Mouse (Mus musculus): ENCODE measurements around the gene Fry.

Fry gene

DNA sequence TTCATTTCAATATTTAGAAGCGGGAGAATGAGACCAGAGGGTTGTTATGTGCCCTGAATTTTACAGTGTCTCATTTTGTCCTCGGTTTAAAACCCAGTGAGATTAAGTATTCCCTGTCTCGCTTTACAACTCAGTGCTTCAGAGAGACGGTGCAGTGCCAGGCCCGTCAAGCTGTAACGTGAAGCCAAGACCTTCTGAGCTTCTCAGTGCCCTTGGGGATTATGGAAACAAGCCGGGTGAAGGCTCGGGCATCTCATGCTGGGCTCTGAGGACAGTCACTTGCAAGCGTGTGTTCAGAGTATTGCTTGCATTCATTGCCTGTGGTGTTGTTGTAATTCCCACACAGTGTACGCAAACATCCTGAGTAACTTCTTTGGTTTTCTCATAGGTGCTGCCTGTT lies 218.0 kb downstream of the Fry start:
- no peak for DNase-seq (ENCODE audit: low spot score in 2 of 2)

DNA sequence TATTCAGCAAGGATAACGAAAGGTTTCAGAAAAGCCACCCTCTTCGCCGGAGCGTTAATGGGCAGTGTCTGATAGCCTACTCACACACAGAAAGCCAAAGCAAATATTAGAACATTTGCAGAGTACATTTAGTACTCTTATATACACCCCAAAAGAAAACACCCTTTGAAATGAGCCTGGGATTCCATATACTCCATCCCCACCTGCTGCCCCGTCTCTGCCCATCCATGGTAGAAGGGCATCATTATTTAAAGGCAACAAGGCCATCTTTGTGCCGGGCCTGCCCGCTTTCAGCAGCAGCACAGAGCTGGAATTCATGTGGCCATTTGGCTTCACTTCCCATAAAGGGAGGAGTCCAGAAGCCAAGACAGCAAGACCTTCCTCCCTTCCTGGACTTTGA lies 219.3 kb downstream of the Fry start:
- no peak for DNase-seq (ENCODE audit: low spot score in 2 of 2)

DNA sequence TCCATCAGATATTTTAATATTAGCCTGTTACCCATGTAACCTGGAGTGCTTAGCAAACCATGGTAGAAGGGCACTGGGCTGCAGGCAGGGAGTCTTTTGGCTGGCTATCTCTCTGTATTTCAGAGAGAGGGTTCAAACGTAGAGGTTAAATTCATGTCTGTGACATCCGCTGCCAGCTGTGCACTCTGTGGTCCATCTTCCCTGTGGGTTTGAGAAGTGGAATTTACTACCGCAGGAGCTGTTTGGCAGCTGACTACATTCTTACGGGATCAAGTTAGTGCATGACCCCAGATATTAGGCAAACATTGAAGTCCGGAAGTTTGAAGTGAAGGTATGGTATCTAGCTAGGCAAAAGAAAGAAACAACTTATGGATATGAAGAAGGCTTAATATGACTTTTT lies 222.5 kb downstream of the Fry start:
- no peak for DNase-seq (ENCODE audit: low spot score in 2 of 2)

DNA sequence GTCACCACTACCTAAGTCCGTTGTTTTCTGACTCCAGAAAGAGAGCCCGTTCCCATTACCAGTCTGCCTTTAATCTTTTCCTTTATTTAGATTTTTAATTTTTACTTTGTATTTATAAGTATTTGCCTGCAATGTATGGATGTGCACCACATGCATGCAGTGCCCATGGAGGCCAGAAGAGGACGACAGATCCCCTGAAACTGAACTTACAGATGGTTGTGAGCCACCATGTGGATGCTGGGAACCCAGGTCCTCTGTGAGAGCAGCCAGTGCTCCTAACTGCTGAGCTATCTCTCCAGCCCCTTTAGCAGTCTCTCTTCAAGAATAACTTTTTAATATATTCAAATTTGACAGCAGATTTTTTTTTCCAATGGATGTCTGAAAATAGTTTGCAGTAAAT lies 223.7 kb downstream of the Fry start:
- DNase-seq (ENCODE audit: low spot score in 2 of 2) = no peak

DNA sequence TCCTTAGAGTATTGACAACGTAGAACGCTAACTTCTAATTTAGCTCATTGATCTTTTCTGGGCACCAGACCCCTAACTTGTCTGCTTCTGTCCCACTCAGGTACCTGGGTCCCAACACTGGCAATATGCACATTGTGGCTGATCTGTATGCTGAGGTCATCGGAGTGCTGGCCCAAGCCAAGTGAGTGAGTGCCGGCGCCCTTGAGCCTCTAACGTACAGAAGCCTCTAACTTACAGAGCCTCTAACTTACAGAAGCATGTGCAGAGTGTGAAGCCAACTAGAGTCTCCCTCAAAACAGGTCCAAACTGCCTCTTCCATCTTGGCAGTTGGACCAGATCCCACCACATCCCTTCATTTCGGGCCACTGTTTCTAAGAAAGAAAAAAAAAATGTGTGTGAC lies 227.5 kb downstream of the Fry start:
- no peak for DNase-seq (ENCODE audit: low spot score in 2 of 2)

DNA sequence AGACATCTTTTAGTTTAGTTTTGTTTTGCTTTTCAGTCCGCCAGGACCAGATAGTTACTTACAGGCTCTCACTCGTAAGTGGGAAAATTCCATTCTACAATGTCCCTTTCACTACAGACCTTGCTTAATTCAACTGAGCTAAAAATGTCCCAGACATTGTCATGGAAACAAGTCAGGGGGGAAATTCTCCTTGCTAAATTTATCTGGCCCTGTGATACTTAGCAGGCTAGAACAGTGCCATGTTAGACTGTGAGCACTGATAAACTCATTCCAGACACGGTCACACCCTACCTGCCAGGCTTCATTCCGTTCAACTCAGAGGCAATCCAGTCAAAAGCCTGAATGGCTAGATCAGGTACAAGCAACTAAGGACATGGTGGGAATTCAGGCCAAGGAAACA lies 227.9 kb downstream of the Fry start:
- DNase-seq (ENCODE audit: low spot score in 2 of 2) = no peak

DNA sequence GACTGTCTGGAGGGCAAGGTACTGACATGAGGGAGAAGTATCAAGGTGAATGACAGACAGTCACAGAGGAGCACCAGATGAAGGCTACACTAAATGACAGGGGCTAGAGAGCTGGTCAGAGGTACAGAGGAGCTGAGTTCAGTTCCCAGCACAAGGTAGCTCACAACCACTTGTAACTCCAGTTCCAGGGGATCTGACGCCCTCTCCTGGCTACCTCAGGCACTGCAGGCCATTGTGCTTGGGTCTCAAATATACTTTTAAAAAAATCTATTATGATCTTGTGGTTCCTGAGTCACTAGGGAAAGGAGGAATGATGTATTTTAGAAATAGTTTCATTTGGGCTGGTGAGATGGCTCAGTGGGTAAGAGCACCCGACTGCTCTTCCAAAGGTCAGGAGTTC lies 229.4 kb downstream of the Fry start:
- no peak for DNase-seq (ENCODE audit: low spot score in 2 of 2)

DNA sequence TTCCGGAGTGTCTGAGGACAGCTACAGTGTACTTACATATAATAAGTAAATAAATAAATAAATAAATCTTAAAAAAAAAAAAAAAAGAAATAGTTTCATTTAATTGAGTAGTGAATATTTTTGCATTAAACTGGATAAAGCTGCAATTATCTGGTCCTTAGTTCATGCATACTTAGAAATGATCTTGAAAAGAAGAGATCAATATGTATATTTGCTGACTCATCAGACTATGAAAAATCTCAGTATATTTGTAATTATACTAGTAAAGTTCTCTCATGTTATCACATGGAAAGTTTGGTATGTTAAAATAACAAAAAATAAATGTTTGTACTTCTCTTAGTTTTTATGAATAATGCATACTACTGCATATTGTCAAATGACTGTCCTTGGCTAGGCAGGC lies 229.9 kb downstream of the Fry start:
- no peak for DNase-seq (ENCODE audit: low spot score in 2 of 2)

DNA sequence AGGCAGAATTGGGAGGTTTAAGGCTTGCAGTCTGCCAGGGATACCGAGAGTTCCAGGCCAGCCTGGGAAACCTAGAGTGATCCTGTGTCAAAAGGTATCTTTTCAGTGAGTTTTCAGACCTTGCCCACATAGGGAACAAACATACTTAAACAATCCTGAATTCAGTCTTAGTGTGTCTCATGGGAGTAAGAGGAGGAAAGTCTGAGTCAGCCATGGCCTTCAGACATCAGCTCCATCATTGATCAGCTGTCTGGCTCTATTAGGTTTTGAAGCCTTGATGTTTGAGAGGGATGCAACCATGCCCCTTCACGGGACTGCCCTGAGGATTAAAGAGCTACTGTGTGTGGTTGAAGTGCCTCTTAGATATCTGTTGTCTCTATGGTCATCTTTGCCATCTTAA lies 232.7 kb downstream of the Fry start:
- DNase-seq (ENCODE audit: low spot score in 2 of 2) = no peak

DNA sequence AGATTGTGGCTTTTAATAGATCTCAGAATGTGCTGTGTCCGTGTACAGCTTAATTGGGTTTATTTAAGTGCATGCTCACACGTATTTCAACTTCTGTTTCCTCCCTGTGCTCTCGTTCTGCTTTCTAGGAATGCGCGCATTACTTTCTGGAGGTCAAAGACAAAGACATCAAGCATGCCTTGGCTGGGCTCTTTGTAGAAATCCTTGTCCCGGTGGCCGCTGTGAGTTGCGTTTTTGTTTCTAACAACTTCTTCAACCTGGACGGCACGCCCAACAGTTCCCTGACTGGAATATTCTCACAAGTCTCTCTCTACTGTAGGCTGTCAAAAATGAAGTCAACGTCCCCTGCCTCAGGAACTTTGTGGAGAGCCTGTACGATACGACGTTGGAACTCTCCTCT lies 240.2 kb downstream of the Fry start:
- DNase-seq (ENCODE audit: low spot score in 2 of 2) = no peak

DNA sequence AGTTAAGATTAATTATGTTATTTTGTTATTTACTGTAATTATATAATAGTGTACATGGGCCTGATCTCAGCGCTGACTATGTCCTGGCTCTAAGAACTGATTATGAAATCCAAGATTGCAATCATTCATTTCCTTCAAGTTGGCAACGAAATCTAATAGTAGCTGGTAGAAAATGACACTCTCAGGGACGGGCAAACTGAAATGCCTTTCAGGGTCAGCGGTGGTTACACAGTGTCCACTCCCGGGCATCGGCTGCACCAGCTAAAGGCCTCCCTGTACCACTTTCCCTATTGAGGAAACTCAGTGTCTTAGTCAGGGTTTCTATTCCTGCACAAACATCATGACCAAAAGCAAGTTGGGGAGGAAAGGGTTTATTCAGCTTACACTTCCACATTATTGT lies 243.8 kb downstream of the Fry start:
- no peak for DNase-seq (ENCODE audit: low spot score in 2 of 2)

DNA sequence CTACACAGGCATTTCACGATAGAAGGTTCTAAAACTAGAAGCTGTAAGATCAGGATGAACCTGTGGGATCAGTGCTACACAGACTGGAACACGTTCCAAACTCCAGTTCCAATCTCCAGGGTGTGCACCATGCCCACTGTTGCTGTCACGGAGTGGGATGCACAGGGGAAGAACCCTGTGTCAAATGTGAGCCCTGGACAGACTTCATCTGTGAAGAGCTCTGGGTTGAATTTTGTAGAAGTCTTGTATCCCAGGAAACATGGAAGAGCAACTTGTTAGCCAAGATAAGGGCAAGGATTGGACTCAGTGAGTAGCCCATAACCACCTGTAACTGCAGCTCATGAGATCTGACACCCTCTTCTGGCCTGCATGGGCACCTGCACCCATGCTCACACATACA lies 246.2 kb downstream of the Fry start:
- no peak for DNase-seq (ENCODE audit: low spot score in 2 of 2)

DNA sequence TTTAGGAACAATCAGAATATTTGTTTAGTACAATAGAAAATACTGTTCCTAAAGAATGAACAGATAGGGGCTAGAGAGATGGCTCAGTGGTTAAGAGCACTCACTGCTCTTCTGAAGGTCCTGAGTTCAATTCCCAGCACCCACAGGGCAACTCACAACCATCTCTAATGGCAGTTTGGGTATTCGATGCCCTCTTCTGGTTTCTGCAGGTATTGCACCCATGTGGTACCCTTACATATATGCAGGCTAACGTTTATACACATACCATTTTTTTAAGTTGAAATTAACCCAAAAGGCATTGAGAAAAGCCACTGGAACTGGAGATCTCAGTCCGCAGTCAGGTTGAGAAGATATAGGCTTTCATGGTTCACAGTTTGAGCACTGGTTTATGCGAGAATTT lies 248.6 kb downstream of the Fry start:
- DNase-seq (ENCODE audit: low spot score in 2 of 2) = no peak

DNA sequence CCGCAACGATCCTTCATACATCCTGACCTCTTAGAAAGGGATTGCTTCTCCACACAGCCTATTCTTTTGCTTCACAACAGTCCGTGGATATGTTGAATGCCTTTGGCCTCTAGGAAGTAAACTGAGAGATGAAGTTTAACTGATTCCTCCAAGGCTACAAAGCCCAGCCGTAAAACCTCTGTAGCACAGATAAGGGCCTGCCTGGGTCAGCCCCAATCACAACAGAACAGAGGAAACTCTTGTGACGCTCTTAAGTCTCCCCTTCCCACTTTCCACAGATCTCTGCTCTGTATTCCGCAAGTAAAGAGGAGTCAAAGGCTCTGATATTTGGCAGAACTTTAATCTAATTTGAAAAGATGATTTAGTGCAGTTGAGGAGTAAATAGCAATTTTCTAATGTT lies 251.8 kb downstream of the Fry start:
- no peak for DNase-seq (ENCODE audit: low spot score in 2 of 2)

DNA sequence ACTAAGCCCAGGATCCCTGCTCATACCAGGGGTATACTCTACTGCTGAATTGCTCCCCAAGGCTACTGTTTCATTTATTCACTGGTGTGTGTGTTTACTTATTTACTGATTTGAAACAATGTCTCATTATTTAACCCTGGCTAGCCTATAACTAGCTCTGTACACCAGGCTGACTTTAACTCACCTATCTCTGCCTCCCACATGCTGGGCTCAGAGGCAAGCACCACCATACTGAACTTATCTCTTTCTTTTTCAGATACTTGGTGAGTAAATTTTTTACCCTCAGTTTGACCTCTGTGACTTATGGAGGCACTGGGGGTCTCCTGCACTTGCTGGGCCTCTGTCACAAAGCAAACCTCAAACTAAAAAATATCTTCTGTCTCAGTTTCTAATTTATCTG lies 252.4 kb downstream of the Fry start:
- DNase-seq (ENCODE audit: low spot score in 2 of 2) = no peak

DNA sequence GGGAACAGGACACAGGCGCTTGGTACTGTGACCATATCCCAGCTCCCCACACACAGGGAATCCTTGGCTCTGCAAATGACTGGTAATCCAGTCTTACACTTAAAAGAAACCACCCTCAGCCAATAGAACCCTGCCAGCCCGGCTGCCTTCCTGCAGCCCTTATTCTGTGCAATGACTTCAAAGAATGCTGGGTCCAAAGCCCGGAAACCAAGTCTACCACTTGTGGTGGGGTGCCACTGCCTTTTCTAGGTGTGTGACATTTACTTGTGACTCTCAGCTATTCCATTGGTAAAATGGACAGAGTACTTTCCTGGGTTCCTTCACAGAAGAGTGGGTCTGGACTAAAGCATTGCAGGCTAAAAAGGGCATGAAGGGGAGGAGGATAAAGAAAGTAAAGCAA lies 254.5 kb downstream of the Fry start:
- no peak for DNase-seq (ENCODE audit: low spot score in 2 of 2)

DNA sequence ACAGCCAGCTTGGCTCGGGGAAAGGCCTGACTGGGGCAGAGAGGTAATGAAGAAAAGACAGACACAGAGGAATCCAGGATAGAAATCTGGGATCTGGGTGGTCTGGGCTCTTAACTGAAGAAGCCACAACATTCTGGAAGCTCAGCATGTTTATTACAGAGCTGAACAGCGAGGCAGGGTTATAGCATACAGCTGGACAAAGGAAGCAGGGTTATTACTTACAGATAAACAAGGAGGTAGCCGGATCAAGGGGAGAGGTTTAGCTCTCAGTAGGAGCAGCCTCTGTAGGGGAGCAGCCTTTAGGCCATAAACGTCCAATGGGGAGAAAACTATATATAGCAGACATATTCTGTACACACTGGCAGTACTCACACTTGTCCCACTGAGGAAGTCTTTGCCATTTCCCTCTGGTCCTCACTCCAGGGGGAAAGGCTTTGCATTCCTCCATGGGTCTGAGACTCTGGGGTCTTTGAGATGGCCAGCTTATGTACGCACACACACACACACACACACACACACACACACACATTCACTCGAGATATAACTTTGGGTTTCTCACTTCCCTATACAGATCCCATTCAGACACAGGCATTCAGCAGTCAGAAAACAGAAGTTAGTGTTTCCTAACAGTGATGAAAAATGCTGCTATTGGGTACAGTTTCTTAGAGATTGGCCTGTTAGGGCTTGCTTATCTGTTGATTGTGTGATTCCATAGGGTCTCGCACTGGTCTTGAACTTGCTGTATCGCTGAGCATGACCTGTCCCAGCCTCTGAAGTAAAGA lies 256.5 kb downstream of the Fry start:
- DNase-seq (ENCODE audit: low spot score in 2 of 2) = no peak

DNA sequence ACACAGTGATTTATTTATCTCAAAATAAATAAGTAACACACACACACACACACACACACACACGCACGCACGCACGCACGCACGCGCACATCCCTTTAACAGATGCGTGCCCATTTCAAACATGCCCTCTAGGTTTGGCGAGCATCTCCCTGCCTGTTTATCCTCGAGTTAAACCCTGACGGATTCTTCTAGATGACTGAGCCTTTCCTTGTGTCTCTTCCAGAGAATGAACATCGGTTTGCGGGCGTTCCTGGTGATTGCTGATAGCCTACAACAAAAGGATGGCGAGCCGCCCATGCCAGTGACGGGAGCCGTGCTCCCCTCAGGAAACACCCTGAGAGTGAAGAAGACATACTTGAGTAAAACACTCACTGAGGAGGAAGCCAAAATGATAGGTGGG lies 260.1 kb downstream of the Fry start:
- DNase-seq (ENCODE audit: low spot score in 2 of 2) = no peak

DNA sequence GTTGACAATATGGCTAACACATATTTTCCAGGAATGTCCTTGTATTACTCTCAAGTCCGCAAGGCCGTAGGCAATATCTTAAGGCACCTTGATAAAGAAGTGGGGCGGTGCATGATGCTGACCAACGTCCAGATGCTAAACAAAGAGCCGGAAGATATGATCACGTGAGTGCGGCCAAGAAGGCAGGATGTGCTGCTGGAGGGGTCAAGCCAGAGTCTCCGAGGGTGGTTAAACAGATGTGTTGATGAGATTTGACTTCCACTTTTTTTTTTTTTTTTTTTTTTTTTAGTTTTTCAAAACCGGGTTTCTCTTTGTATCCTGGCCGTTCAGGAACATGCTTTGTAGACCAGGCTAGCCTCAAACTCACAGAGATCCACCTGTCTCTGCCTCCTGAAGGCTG lies 262.3 kb downstream of the Fry start:
- no peak for DNase-seq (ENCODE audit: low spot score in 2 of 2)

DNA sequence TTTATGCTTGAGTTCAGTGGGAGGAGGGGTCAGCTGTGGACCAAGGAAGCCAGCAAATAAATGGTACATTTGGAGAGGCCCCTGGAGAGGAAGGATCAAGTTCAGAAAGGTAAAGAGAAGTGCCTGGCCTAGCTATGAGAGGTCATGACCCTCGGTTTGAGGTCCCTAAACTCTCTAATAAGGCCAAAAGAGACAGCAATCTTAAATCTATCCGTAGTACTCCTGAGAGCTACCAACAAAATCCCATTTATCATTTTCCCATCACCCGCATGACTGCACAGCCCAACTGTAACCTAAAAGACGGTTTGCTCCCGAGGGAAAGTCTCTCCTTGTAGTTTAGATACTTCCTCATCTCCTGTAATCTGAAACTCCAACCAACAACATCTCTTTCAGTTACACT lies 264.0 kb downstream of the Fry start:
- no peak for DNase-seq (ENCODE audit: low spot score in 2 of 2)

DNA sequence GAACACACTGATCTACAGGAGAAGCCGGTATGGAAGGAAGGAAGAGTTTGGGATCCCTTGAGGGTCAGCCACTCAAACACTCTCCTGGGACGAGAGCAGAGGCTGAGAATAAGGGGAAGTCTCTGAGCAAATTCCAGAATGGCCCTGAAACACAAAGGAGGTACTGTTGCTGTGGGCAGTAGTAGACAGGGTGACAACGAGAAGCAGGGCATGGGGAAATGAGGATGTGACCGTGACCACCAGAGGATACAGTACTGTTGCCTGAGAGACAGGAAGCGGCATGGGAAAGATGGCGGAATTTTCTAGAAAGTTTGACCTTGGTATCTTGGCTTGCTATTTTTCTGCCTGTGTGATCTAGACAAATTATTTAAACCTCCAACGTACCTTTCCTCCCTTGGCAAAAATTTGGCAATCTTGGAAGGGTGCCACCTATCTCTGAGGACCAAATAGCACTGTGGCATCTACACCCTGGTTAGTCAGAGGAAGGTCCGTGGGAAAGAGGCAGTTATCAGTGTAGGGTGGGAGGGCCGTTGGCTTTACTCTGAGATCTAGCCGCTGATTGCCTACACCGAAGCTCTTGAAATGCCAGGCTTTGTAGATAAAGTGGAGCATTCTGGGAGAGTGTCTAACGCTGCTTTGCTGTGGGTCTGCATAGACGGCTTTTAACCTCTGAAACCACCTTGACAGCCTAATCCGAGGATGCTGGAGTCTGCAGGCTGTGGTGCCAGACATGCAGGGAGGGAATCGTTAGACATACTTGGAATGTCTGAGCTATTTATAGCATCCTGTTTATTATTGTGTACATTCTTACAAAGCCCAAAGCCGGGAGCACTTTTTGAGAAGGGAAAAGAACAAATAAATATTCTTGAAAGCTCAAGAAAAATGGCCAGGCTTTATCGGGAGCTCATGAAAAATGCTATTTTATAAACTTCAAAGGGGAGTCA lies 266.1 kb downstream of the Fry start:
- no peak for DNase-seq (ENCODE audit: low spot score in 2 of 2)

DNA sequence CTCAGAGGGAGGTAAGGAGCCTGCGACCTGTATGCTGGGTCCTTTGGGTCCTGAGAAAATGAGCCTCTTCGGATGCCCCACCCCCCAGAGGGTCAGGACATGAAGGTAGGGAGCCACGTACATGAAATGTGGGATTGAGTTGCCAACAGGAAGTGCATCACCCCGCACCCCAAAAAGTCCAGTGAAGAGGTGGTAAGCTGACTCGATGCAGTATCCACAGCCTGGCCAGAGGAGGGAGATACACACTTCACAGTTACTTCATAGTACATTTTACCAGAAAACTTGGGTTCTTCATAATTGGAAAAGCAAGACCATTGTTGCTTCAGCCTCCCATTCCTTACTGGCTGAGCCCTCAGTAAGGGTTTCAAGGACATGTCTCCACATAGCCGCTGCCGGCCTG lies 266.8 kb downstream of the Fry start:
- DNase-seq (ENCODE audit: low spot score in 2 of 2) = no peak

DNA sequence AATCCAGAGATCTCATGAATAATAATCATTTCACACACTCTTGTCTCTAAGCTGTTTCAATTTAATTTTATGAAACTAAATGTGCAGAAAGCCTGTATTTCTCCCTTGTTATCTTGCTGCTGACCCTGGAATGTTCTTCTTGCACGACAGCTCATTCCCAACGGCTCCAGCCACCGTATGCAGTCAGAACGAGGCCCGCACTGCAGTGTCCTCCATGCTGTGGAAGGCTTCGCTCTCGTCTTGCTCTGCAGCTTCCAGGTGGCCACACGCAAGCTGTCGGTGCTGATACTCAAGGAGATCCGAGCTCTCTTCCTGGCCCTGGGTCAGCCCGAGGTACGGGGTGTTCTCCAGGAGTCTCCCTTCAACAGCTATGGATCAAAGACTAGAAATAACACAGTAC lies 270.2 kb downstream of the Fry start:
- DNase-seq (ENCODE audit: low spot score in 2 of 2) = no peak

All from spleen, postnatal 4 days (tissue).